Mouse (Mus musculus): ENCODE data around the gene Slc29a2.

- TF ChIP-seq HCFC1 (IDR thresholded peaks at IDR 0.05; ENCODE audit: low read depth, low read length) (no peak), EP300 (IDR thresholded peaks at IDR 0.05; ENCODE audit: low read length) (no peak), MAX (IDR thresholded peaks at IDR 0.05; ENCODE audit: low read length) (no peak), SIN3A (IDR thresholded peaks at IDR 0.05; ENCODE audit: low read length) (no peak), GABPA (IDR thresholded peaks at IDR 0.05; ENCODE audit: insufficient replicate concordance, low read depth, low read length) (no peak), CTCF (conservative IDR thresholded peaks at IDR 0.05 in 1 of 2, IDR thresholded peaks at IDR 0.05 in 1 of 2; ENCODE audit: low read depth in 2 of 2, low read length in 2 of 2) (no peak), USF2 (conservative IDR thresholded peaks at IDR 0.05; ENCODE audit: low read depth, low read length) (no peak), POLR2A (IDR thresholded peaks at IDR 0.05; ENCODE audit: low read depth, low read length) (no peak), POLR2AphosphoS2 (IDR thresholded peaks at IDR 0.05; ENCODE audit: low read depth, low read length) (no peak)
Measured at GRCm38 (mm10) chr19:5048138-5049056, 24.7 kb downstream of the Slc29a2 start.
